Mouse (Mus musculus): ENCODE data around the gene Krt83. TPM values are rescaled to one million over a fixed set of nuclear protein-coding genes. Genes with fewer than 3 reads are reported as not detected.
"Not testable (repeated sequence)": the region's sequence is repeated elsewhere in the genome, so short reads cannot be mapped to it uniquely, and the experiment has no call there.

Krt83 gene
- polyA plus RNA-seq (2015; fragmentation: Nextera tagmentation; extraction: Ambion mirVana), result not detected in 2 replicates

GRCm38 (mm10) chr15:101491431-101491830 lies at the start of gene Krt83:
TSS of gene Krt83 (minus strand) at chr15:101491512.
- DNase-seq (no peak), ATAC-seq (ENCODE audit: low read depth) (no peak)
- no peaks in the 10 kb centered on the region for H3K27me3 ChIP-seq
- WGBS (ENCODE audit: insufficient replicate concordance), result 80% methylated on average over 6 of the region's 6 CpGs
- no peak within 1 kb of the TSS for H3K27ac ChIP-seq
- no peaks in the 10 kb centered on the region for H3K4me1 ChIP-seq (replicated peaks)
- no peaks in the 10 kb centered on the region for H3K9me3 ChIP-seq (replicated peaks)
- H3K4me2 ChIP-seq, result no peak within 1 kb of the TSS
- no peak within 1 kb of the TSS for H3K9ac ChIP-seq
- H3K4me3 ChIP-seq (replicated peaks), result no peak within 1 kb of the TSS
- H3K36me3 ChIP-seq, result no peaks in the 10 kb centered on the region

- Histone ChIP-seq H3K4me1 (replicated peaks) (no peaks in the 10 kb centered on the region), H3K4me3 (replicated peaks) (no peak overlapping the region), H3K9me3 (replicated peaks) (no peaks in the 10 kb centered on the region), H3K9ac (no peak overlapping the region), H3K4me2 (no peak overlapping the region), H3K27me3 (no peaks in the 10 kb centered on the region), H3K27ac (no peak overlapping the region), H3K36me3 (no peaks in the 10 kb centered on the region)
- WGBS (ENCODE audit: insufficient replicate concordance), result 56% methylated on average over 4 of the region's 4 CpGs
- ATAC-seq (ENCODE audit: low read depth) (no peak), DNase-seq (no peak)
These were observed 47.2 kb upstream of the Krt83 start for GRCm38 (mm10) chr15:101538580-101538900.

GRCm38 (mm10) chr15:101537864-101538579 lies 46.7 kb upstream of the Krt83 start:
- ATAC-seq (ENCODE audit: low read depth) (no peak), DNase-seq (no peak)
- H3K4me1 ChIP-seq (replicated peaks), result no peaks in the 10 kb centered on the region
- H3K9ac ChIP-seq, result no peak overlapping the region
- H3K4me2 ChIP-seq, result no peak overlapping the region
- no peak overlapping the region for H3K27ac ChIP-seq
- H3K27me3 ChIP-seq, result no peaks in the 10 kb centered on the region
- no peaks in the 10 kb centered on the region for H3K9me3 ChIP-seq (replicated peaks)
- WGBS (ENCODE audit: insufficient replicate concordance), result 32% methylated on average over 7 of the region's 7 CpGs
- no peaks in the 10 kb centered on the region for H3K36me3 ChIP-seq
- H3K4me3 ChIP-seq (replicated peaks), result no peak overlapping the region

- H3K27me3 ChIP-seq, result no peaks in the 10 kb centered on the region
- H3K4me2 ChIP-seq, result no peak overlapping the region
- H3K36me3 ChIP-seq, result no peaks in the 10 kb centered on the region
- no peak for ATAC-seq (ENCODE audit: low read depth)
- H3K9me3 ChIP-seq (replicated peaks), result no peaks in the 10 kb centered on the region
- no peak overlapping the region for H3K27ac ChIP-seq
- no peaks in the 10 kb centered on the region for H3K4me1 ChIP-seq (replicated peaks)
- no peak overlapping the region for H3K4me3 ChIP-seq (replicated peaks)
- DNase-seq, result no peak
- no peak overlapping the region for H3K9ac ChIP-seq
- 34% methylated on average over 9 of the region's 9 CpGs for WGBS (ENCODE audit: insufficient replicate concordance)
These were observed 44.9 kb upstream of the Krt83 start for GRCm38 (mm10) chr15:101536054-101536850.

- no peaks in the 10 kb centered on the region for H3K9me3 ChIP-seq (replicated peaks)
- H3K27ac ChIP-seq, result no peak within 1 kb of the TSS
- no peak for DNase-seq
- WGBS (ENCODE audit: insufficient replicate concordance), result 69% methylated on average over 7 of the region's 7 CpGs
- H3K36me3 ChIP-seq, result no peaks in the 10 kb centered on the region
- H3K4me2 ChIP-seq, result no peak within 1 kb of the TSS
- H3K9ac ChIP-seq, result no peak within 1 kb of the TSS
- no peak within 1 kb of the TSS for H3K4me3 ChIP-seq (replicated peaks)
- no peaks in the 10 kb centered on the region for H3K4me1 ChIP-seq (replicated peaks)
- H3K27me3 ChIP-seq, result no peaks in the 10 kb centered on the region
- ATAC-seq (ENCODE audit: low read depth), result no peak
These were observed 41.4 kb upstream of the Krt83 start, which contains the start of gene Krt84 for GRCm38 (mm10) chr15:101532720-101533119. TSS of gene Krt84 (minus strand) at chr15:101532820.

GRCm38 (mm10) chr15:101522556-101523232 lies 31.4 kb upstream of the Krt83 start:
- Histone ChIP-seq H3K27me3 (0 out of 2 replicates have a peak, but pooled peaks cover 5% of the 10 kb centered on the region), H3K9me3 (replicated peaks) (no peaks in the 10 kb centered on the region), H3K4me3 (replicated peaks) (no peak overlapping the region), H3K9ac (no peak overlapping the region), H3K4me1 (replicated peaks) (no peaks in the 10 kb centered on the region), H3K36me3 (no peaks in the 10 kb centered on the region), H3K4me2 (no peak overlapping the region), H3K27ac (no peak overlapping the region)
- ATAC-seq (ENCODE audit: low read depth) (no peak), DNase-seq (no peak)
- WGBS (ENCODE audit: insufficient replicate concordance), result 48% methylated on average over 4 of the region's 4 CpGs

GRCm38 (mm10) chr15:101519792-101520191 lies 28.5 kb upstream of the Krt83 start:
- no peak overlapping the region for H3K27ac ChIP-seq
- H3K27me3 ChIP-seq, result 0 out of 2 replicates have a peak, but pooled peaks cover 5% of the 10 kb centered on the region
- H3K36me3 ChIP-seq, result no peaks in the 10 kb centered on the region
- ATAC-seq (ENCODE audit: low read depth) (no peak), DNase-seq (no peak)
- H3K4me2 ChIP-seq, result no peak overlapping the region
- 17% methylated on average over 2 of the region's 2 CpGs for WGBS (ENCODE audit: insufficient replicate concordance)
- no peaks in the 10 kb centered on the region for H3K4me1 ChIP-seq (replicated peaks)
- no peaks in the 10 kb centered on the region for H3K9me3 ChIP-seq (replicated peaks)
- no peak overlapping the region for H3K9ac ChIP-seq
- H3K4me3 ChIP-seq (replicated peaks), result no peak overlapping the region

- H3K27ac ChIP-seq; H3K9ac ChIP-seq; H3K4me1 ChIP-seq (replicated peaks); DNase-seq; H3K9me3 ChIP-seq (replicated peaks); H3K4me2 ChIP-seq; H3K36me3 ChIP-seq; H3K27me3 ChIP-seq; H3K4me3 ChIP-seq (replicated peaks); ATAC-seq (ENCODE audit: low read depth): not testable (repeated sequence)
- 51% methylated on average over 2 of the region's 2 CpGs for WGBS (ENCODE audit: insufficient replicate concordance)
These were observed 25.8 kb upstream of the Krt83 start, which contains the start of gene Gm49425 for GRCm38 (mm10) chr15:101517161-101517560. TSS of gene Gm49425 (minus strand) at chr15:101517261.

- DNase-seq (no peak), ATAC-seq (ENCODE audit: low read depth) (no peak)
- Histone ChIP-seq H3K4me1 (replicated peaks) (no peaks in the 10 kb centered on the region), H3K36me3 (no peaks in the 10 kb centered on the region), H3K4me2 (no peak overlapping the region), H3K9ac (no peak overlapping the region), H3K9me3 (replicated peaks) (no peaks in the 10 kb centered on the region), H3K27ac (no peak overlapping the region), H3K27me3 (no peaks in the 10 kb centered on the region), H3K4me3 (replicated peaks) (no peak overlapping the region)
- WGBS (ENCODE audit: insufficient replicate concordance), result 47% methylated on average over 9 of the region's 9 CpGs
These were observed 16.9 kb upstream of the Krt83 start for GRCm38 (mm10) chr15:101508247-101508646.

GRCm38 (mm10) chr15:101506896-101507758 lies 15.8 kb upstream of the Krt83 start:
- Histone ChIP-seq H3K36me3 (no peaks in the 10 kb centered on the region), H3K9ac (no peak overlapping the region)
- DNase-seq, result no peak

More at GRCm38 (mm10) chr15:101506896-101507758, 15.8 kb upstream of the Krt83 start:
- Histone ChIP-seq H3K27ac (no peak overlapping the region), H3K4me2 (no peak overlapping the region), H3K4me1 (replicated peaks) (no peaks in the 10 kb centered on the region), H3K27me3 (no peaks in the 10 kb centered on the region), H3K9me3 (replicated peaks) (no peaks in the 10 kb centered on the region), H3K4me3 (replicated peaks) (no peak overlapping the region)
- no peak for ATAC-seq (ENCODE audit: low read depth)
- 45% methylated on average over 14 of the region's 14 CpGs for WGBS (ENCODE audit: insufficient replicate concordance)

All from liver, embryonic 13.5 days (tissue).